In the genomic region with DNA sequence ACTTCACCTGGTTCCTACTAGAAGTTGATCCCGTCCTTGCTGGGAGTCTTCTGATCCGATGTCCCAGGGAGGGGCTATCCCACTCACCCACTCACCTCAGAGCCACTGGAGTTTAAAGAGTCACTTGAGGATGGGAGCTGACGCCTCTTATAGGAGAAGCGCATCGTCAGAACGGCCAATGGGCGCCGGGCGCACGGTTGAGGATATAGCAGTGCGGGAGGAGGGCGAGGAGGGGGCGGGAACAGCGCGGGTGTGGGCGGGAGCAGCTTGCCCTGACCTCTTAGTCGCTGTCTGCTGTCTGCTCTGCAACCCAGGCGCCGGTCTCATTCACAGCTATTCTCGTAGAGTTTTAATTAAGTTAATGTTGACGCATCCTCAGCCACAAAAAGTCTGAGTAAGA, we compare ENCODE assay signal across 8 mouse cellular contexts. TPM values are rescaled to one million over a fixed set of nuclear protein-coding genes. Genes with fewer than 3 reads are reported as not detected.
DNase-seq lines count a peak whose midpoint lies in the region; ATAC-seq and TF ChIP-seq lines count a peak whose summit lies in the region.

No protein-coding gene starts in this region.

- 2% methylated on average over 20 of the region's 21 CpGs for WGBS in lung, postnatal 0 days
- WGBS in embryonic facial prominence, embryonic 14.5 days, result 2% methylated on average over 19 of the region's 21 CpGs
- WGBS in limb, embryonic 10.5 days, result 1% methylated on average over 21 of the region's 21 CpGs
- WGBS in neural tube, embryonic 15.5 days, result 2% methylated on average over 21 of the region's 21 CpGs

- H3K4me2 ChIP-seq in lung, postnatal 0 days (replicated peaks; ENCODE audit: low read depth, low read length), result no peak overlapping the region
- H3K4me2 ChIP-seq in embryonic facial prominence, embryonic 14.5 days (ENCODE audit: low read depth, low read length), result peak overlapping the region; percentile 34
- H3K4me2 ChIP-seq in neural tube, embryonic 15.5 days, result peak overlapping the region; percentile 50

- no peak for TF ChIP-seq EP300 in lung, postnatal 0 days (IDR thresholded peaks at IDR 0.05)

- no peaks in the 10 kb centered on the region for H3K36me3 ChIP-seq in lung, postnatal 0 days (ENCODE audit: insufficient read depth, low read length)
- no peaks in the 10 kb centered on the region for H3K36me3 ChIP-seq in embryonic facial prominence, embryonic 14.5 days (ENCODE audit: control insufficient read depth, insufficient read depth, low read length)
- no peaks in the 10 kb centered on the region for H3K36me3 ChIP-seq in limb, embryonic 10.5 days
- no peaks in the 10 kb centered on the region for H3K36me3 ChIP-seq in neural tube, embryonic 15.5 days

- no peaks in the 10 kb centered on the region for H3K9me3 ChIP-seq in lung, postnatal 0 days (ENCODE audit: low read length)
- no peaks in the 10 kb centered on the region for H3K9me3 ChIP-seq in embryonic facial prominence, embryonic 14.5 days (ENCODE audit: control insufficient read depth, low read length)
- no peaks in the 10 kb centered on the region for H3K9me3 ChIP-seq in limb, embryonic 10.5 days (replicated peaks)
- H3K9me3 ChIP-seq in neural tube, embryonic 15.5 days (replicated peaks), result no peaks in the 10 kb centered on the region

- no peak overlapping the region for H3K27ac ChIP-seq in lung, postnatal 0 days (ENCODE audit: low read length)
- H3K27ac ChIP-seq in embryonic facial prominence, embryonic 14.5 days (replicated peaks; ENCODE audit: low read depth, low read length), result no peak overlapping the region
- H3K27ac ChIP-seq in limb, embryonic 10.5 days, result no peak overlapping the region
- H3K27ac ChIP-seq in neural tube, embryonic 15.5 days (replicated peaks), result no peak overlapping the region

- 0 out of 2 replicates have a peak, but pooled peaks cover 3% of the 10 kb centered on the region for H3K27me3 ChIP-seq in lung, postnatal 0 days (replicated peaks; ENCODE audit: insufficient read depth, low read length)
- H3K27me3 ChIP-seq in embryonic facial prominence, embryonic 14.5 days (replicated peaks; ENCODE audit: control insufficient read depth, insufficient read depth, low read length), result peaks cover 19% of the 10 kb centered on the region; the same call in 1 of the 2 replicates
- peaks cover 36% of the 10 kb centered on the region for H3K27me3 ChIP-seq in limb, embryonic 10.5 days (ENCODE audit: low read depth, poor library complexity, severe bottlenecking)
- 0 out of 2 replicates have a peak, but pooled peaks cover 12% of the 10 kb centered on the region for H3K27me3 ChIP-seq in neural tube, embryonic 15.5 days (replicated peaks)

- H3K4me1 ChIP-seq in lung, postnatal 0 days (ENCODE audit: insufficient read depth, low read depth, low read length), result no peaks in the 10 kb centered on the region
- H3K4me1 ChIP-seq in embryonic facial prominence, embryonic 14.5 days (ENCODE audit: control insufficient read depth, insufficient read depth, low read length), result peaks cover 2% of the 10 kb centered on the region; the same call in 1 of the 2 replicates
- H3K4me1 ChIP-seq in limb, embryonic 10.5 days, result peaks cover 10% of the 10 kb centered on the region
- H3K4me1 ChIP-seq in neural tube, embryonic 15.5 days, result peaks cover 8% of the 10 kb centered on the region; the same call in 1 of the 2 replicates

- peak; percentile 11 for DNase-seq in lung, postnatal 0 days (ENCODE audit: low spot score)
- no peak for DNase-seq in lung, postnatal 10 days
- DNase-seq in embryonic facial prominence, embryonic 14.5 days (ENCODE audit: low spot score), result peak; percentile 25
- DNase-seq in limb, embryonic 10.5 days (ENCODE audit: low spot score), result peak; percentile 53
- DNase-seq in ovary, postnatal 10 days (ENCODE audit: low spot score), result no peak
- DNase-seq in testis, postnatal 14 days (ENCODE audit: low spot score), result no peak
- DNase-seq in right cerebral cortex, adult 2 months (ENCODE audit: low spot score in 2 of 2), result no peak

- no peak overlapping the region for H3K4me3 ChIP-seq in lung, postnatal 0 days (ENCODE audit: low read depth, low read length)
- no peak overlapping the region for H3K4me3 ChIP-seq in embryonic facial prominence, embryonic 14.5 days (ENCODE audit: low read depth, low read length)
- peak overlapping the region; percentile 33 for H3K4me3 ChIP-seq in limb, embryonic 10.5 days
- no peak overlapping the region; the same call in 1 of the 2 replicates for H3K4me3 ChIP-seq in neural tube, embryonic 15.5 days (replicated peaks)

- TF ChIP-seq CTCF in lung, postnatal 0 days (IDR thresholded peaks at IDR 0.05), result no peak

- no peak for ATAC-seq in lung, postnatal 0 days
- ATAC-seq in embryonic facial prominence, embryonic 14.5 days (ENCODE audit: low read depth), result no peak
- no peak for ATAC-seq in neural tube, embryonic 15.5 days (ENCODE audit: low FRiP score)

- no peak overlapping the region for H3K9ac ChIP-seq in lung, postnatal 0 days (replicated peaks; ENCODE audit: low read depth)
- no peak overlapping the region for H3K9ac ChIP-seq in embryonic facial prominence, embryonic 14.5 days (ENCODE audit: low read depth, low read length)
- H3K9ac ChIP-seq in neural tube, embryonic 15.5 days (replicated peaks), result no peak overlapping the region

RNA-seq across cellular contexts. Expression of gene Tph1, which starts 5.1 kb away (rescaled TPM):
- 0.27 and 0.32 TPM in 2 replicates for polyA plus RNA-seq in lung, postnatal 0 days (2015; fragmentation: Nextera tagmentation; extraction: Ambion mirVana)
- 0.83 and 1.9 TPM in 2 replicates for polyA plus RNA-seq in embryonic facial prominence, embryonic 14.5 days (2014; fragmentation: Nextera tagmentation; extraction: Ambion mirVana)
- not detected in 2 replicates for polyA plus RNA-seq in limb, embryonic 10.5 days (2016; fragmentation: Nextera tagmentation; extraction: Ambion mirVana)
- 0.64 TPM in 1 of 2 replicates, not detected in the other for polyA plus RNA-seq in neural tube, embryonic 15.5 days (2015; fragmentation: Nextera tagmentation; extraction: Ambion mirVana)

RNA-seq across cellular contexts. Expression of gene Sergef, which starts 27.6 kb away (rescaled TPM):
- polyA plus RNA-seq in lung, postnatal 0 days (2015; fragmentation: Nextera tagmentation; extraction: Ambion mirVana), result 7.2 and 8.3 TPM in 2 replicates
- 12.3 and 14.3 TPM in 2 replicates for polyA plus RNA-seq in embryonic facial prominence, embryonic 14.5 days (2014; fragmentation: Nextera tagmentation; extraction: Ambion mirVana)
- polyA plus RNA-seq in limb, embryonic 10.5 days (2016; fragmentation: Nextera tagmentation; extraction: Ambion mirVana), result 12.1 and 12.7 TPM in 2 replicates
- 42.3 and 49.1 TPM in 2 replicates for polyA plus RNA-seq in neural tube, embryonic 15.5 days (2015; fragmentation: Nextera tagmentation; extraction: Ambion mirVana)

RNA-seq across cellular contexts. Expression of gene Saal1, which starts 43.2 kb away (rescaled TPM):
- 9.5 and 11.1 TPM in 2 replicates for polyA plus RNA-seq in lung, postnatal 0 days (2015; fragmentation: Nextera tagmentation; extraction: Ambion mirVana)
- 26.8 and 31.5 TPM in 2 replicates for polyA plus RNA-seq in embryonic facial prominence, embryonic 14.5 days (2014; fragmentation: Nextera tagmentation; extraction: Ambion mirVana)
- polyA plus RNA-seq in limb, embryonic 10.5 days (2016; fragmentation: Nextera tagmentation; extraction: Ambion mirVana), result 47.4 and 47.6 TPM in 2 replicates
- 12.7 and 17.3 TPM in 2 replicates for polyA plus RNA-seq in neural tube, embryonic 15.5 days (2015; fragmentation: Nextera tagmentation; extraction: Ambion mirVana)

RNA-seq across cellular contexts. Expression of gene Saa3, which starts 48.2 kb away (rescaled TPM):
- polyA plus RNA-seq in lung, postnatal 0 days (2015; fragmentation: Nextera tagmentation; extraction: Ambion mirVana), result 34.2 and 98.7 TPM in 2 replicates
- 0.61 TPM in 1 of 2 replicates, not detected in the other for polyA plus RNA-seq in embryonic facial prominence, embryonic 14.5 days (2014; fragmentation: Nextera tagmentation; extraction: Ambion mirVana)
- 0.15 TPM in 1 of 2 replicates, not detected in the other for polyA plus RNA-seq in limb, embryonic 10.5 days (2016; fragmentation: Nextera tagmentation; extraction: Ambion mirVana)
- 0.29 and 0.51 TPM in 2 replicates for polyA plus RNA-seq in neural tube, embryonic 15.5 days (2015; fragmentation: Nextera tagmentation; extraction: Ambion mirVana)

Comparison
In these comparisons a context has a peak if more than half of its experiments do, and no peak if none do; other contexts are left out.
1. DNase-seq: peak in lung, postnatal 0 days (single experiment), embryonic facial prominence, embryonic 14.5 days (single experiment) and limb, embryonic 10.5 days (single experiment); none in lung, postnatal 10 days (single experiment), ovary, postnatal 10 days (single experiment), testis, postnatal 14 days (single experiment) and right cerebral cortex, adult 2 months (0 of 2).